Mouse (Mus musculus): ENCODE measurements around the gene Gm11492. TPM values are rescaled to one million over a fixed set of nuclear protein-coding genes. Genes with fewer than 3 reads are reported as not detected.

The Gm11492 gene
- polyA plus RNA-seq, 1 experiment = not detected

GRCm38 (mm10) chr11:87592713-87593598 is 26.5 kb downstream of the Gm11492 start:
- peaks cover 10% of the 10 kb centered on the region for H3K79me3 ChIP-seq (ENCODE audit: low read depth)
- peak overlapping the region; percentile 41 for H3K4me3 ChIP-seq (ENCODE audit: insufficient read depth, poor library complexity, severe bottlenecking)
- no peak for TF ChIP-seq CEBPB (IDR thresholded peaks at IDR 0.05; ENCODE audit: low read depth)
- TF ChIP-seq CTCF (IDR thresholded peaks at IDR 0.05; ENCODE audit: control insufficient read depth, insufficient read depth, insufficient read length) = no peak
- no peak for TF ChIP-seq MAX (IDR thresholded peaks at IDR 0.05)
- TF ChIP-seq FOSL1 (IDR thresholded peaks at IDR 0.05; ENCODE audit: insufficient read depth, low read length, poor library complexity, severe bottlenecking) = no peak
- TF ChIP-seq MYOD1 (IDR thresholded peaks at IDR 0.05; ENCODE audit: control insufficient read depth, insufficient read length, low read depth) = no peak
- TF ChIP-seq MYOG (IDR thresholded peaks at IDR 0.05; ENCODE audit: control insufficient read depth, extremely low read depth, insufficient read length) = no peak
- no peak for TF ChIP-seq USF1 (IDR thresholded peaks at IDR 0.05; ENCODE audit: low read depth)
- peak overlapping the region; percentile 55 for H3ac ChIP-seq (ENCODE audit: control insufficient read depth, insufficient read length, low read depth)
- H3K36me3 ChIP-seq (ENCODE audit: control insufficient read depth, insufficient read depth) = peaks cover 14% of the 10 kb centered on the region
- H3K27me3 ChIP-seq (ENCODE audit: control insufficient read depth, insufficient read depth, insufficient read length) = no peaks in the 10 kb centered on the region
- peaks cover 42% of the 10 kb centered on the region for H3K79me2 ChIP-seq (ENCODE audit: control insufficient read depth, insufficient read depth)

GRCm38 (mm10) chr11:87595327-87595841 is 28.9 kb downstream of the Gm11492 start:
- TF ChIP-seq MAX (IDR thresholded peaks at IDR 0.05) (no peak), FOSL1 (IDR thresholded peaks at IDR 0.05; ENCODE audit: insufficient read depth, low read length, poor library complexity, severe bottlenecking) (no peak), MYOG (IDR thresholded peaks at IDR 0.05; ENCODE audit: control insufficient read depth, extremely low read depth, insufficient read length) (no peak), CTCF (IDR thresholded peaks at IDR 0.05; ENCODE audit: control insufficient read depth, insufficient read depth, insufficient read length) (no peak), CEBPB (IDR thresholded peaks at IDR 0.05; ENCODE audit: low read depth) (no peak), MYOD1 (IDR thresholded peaks at IDR 0.05; ENCODE audit: control insufficient read depth, insufficient read length, low read depth) (no peak), USF1 (IDR thresholded peaks at IDR 0.05; ENCODE audit: low read depth) (no peak)
- H3K36me3 ChIP-seq (ENCODE audit: control insufficient read depth, insufficient read depth) = peaks cover 39% of the 10 kb centered on the region
- no peaks in the 10 kb centered on the region for H3K27me3 ChIP-seq (ENCODE audit: control insufficient read depth, insufficient read depth, insufficient read length)
- H3K4me3 ChIP-seq (ENCODE audit: insufficient read depth, poor library complexity, severe bottlenecking) = peak overlapping the region; percentile 64
- peaks cover 11% of the 10 kb centered on the region for H3K79me3 ChIP-seq (ENCODE audit: low read depth)
- H3K79me2 ChIP-seq (ENCODE audit: control insufficient read depth, insufficient read depth) = peaks cover 39% of the 10 kb centered on the region
- peak overlapping the region; percentile 96 for H3ac ChIP-seq (ENCODE audit: control insufficient read depth, insufficient read length, low read depth)

GRCm38 (mm10) chr11:87595976-87596375 is 29.5 kb downstream of the Gm11492 start:
- Histone ChIP-seq H3K4me3 (ENCODE audit: insufficient read depth, poor library complexity, severe bottlenecking) (peak overlapping the region; percentile 64), H3K36me3 (ENCODE audit: control insufficient read depth, insufficient read depth) (peaks cover 43% of the 10 kb centered on the region), H3K79me2 (ENCODE audit: control insufficient read depth, insufficient read depth) (peaks cover 33% of the 10 kb centered on the region), H3K79me3 (ENCODE audit: low read depth) (peaks cover 11% of the 10 kb centered on the region), H3ac (ENCODE audit: control insufficient read depth, insufficient read length, low read depth) (peak overlapping the region; percentile 96), H3K27me3 (ENCODE audit: control insufficient read depth, insufficient read depth, insufficient read length) (no peaks in the 10 kb centered on the region)
- TF ChIP-seq CTCF (IDR thresholded peaks at IDR 0.05; ENCODE audit: control insufficient read depth, insufficient read depth, insufficient read length) = no peak
- no peak for TF ChIP-seq FOSL1 (IDR thresholded peaks at IDR 0.05; ENCODE audit: insufficient read depth, low read length, poor library complexity, severe bottlenecking)
- no peak for TF ChIP-seq MYOD1 (IDR thresholded peaks at IDR 0.05; ENCODE audit: control insufficient read depth, insufficient read length, low read depth)
- no peak for TF ChIP-seq MYOG (IDR thresholded peaks at IDR 0.05; ENCODE audit: control insufficient read depth, extremely low read depth, insufficient read length)
- no peak for TF ChIP-seq CEBPB (IDR thresholded peaks at IDR 0.05; ENCODE audit: low read depth)
- no peak for TF ChIP-seq USF1 (IDR thresholded peaks at IDR 0.05; ENCODE audit: low read depth)

GRCm38 (mm10) chr11:87596492-87596891 is 30.0 kb downstream of the Gm11492 start:
- H3ac ChIP-seq (ENCODE audit: control insufficient read depth, insufficient read length, low read depth) = no peak overlapping the region
- H3K79me2 ChIP-seq (ENCODE audit: control insufficient read depth, insufficient read depth) = peaks cover 30% of the 10 kb centered on the region
- H3K27me3 ChIP-seq (ENCODE audit: control insufficient read depth, insufficient read depth, insufficient read length) = no peaks in the 10 kb centered on the region
- peaks cover 11% of the 10 kb centered on the region for H3K79me3 ChIP-seq (ENCODE audit: low read depth)
- peak overlapping the region; percentile 64 for H3K4me3 ChIP-seq (ENCODE audit: insufficient read depth, poor library complexity, severe bottlenecking)
- TF ChIP-seq CTCF (IDR thresholded peaks at IDR 0.05; ENCODE audit: control insufficient read depth, insufficient read depth, insufficient read length) = no peak
- no peak for TF ChIP-seq MYOG (IDR thresholded peaks at IDR 0.05; ENCODE audit: control insufficient read depth, extremely low read depth, insufficient read length)
- no peak for TF ChIP-seq MYOD1 (IDR thresholded peaks at IDR 0.05; ENCODE audit: control insufficient read depth, insufficient read length, low read depth)
- no peak for TF ChIP-seq MAX (IDR thresholded peaks at IDR 0.05)
- no peak for TF ChIP-seq USF1 (IDR thresholded peaks at IDR 0.05; ENCODE audit: low read depth)
- no peak for TF ChIP-seq CEBPB (IDR thresholded peaks at IDR 0.05; ENCODE audit: low read depth)
- TF ChIP-seq FOSL1 (IDR thresholded peaks at IDR 0.05; ENCODE audit: insufficient read depth, low read length, poor library complexity, severe bottlenecking) = no peak
- H3K36me3 ChIP-seq (ENCODE audit: control insufficient read depth, insufficient read depth) = peaks cover 48% of the 10 kb centered on the region

- peaks cover 11% of the 10 kb centered on the region for H3K79me3 ChIP-seq (ENCODE audit: low read depth)
- no peaks in the 10 kb centered on the region for H3K27me3 ChIP-seq (ENCODE audit: control insufficient read depth, insufficient read depth, insufficient read length)
- TF ChIP-seq USF1 (IDR thresholded peaks at IDR 0.05; ENCODE audit: low read depth) = no peak
- no peak for TF ChIP-seq FOSL1 (IDR thresholded peaks at IDR 0.05; ENCODE audit: insufficient read depth, low read length, poor library complexity, severe bottlenecking)
- no peak for TF ChIP-seq MYOG (IDR thresholded peaks at IDR 0.05; ENCODE audit: control insufficient read depth, extremely low read depth, insufficient read length)
- no peak for TF ChIP-seq CTCF (IDR thresholded peaks at IDR 0.05; ENCODE audit: control insufficient read depth, insufficient read depth, insufficient read length)
- TF ChIP-seq MAX (IDR thresholded peaks at IDR 0.05) = no peak
- TF ChIP-seq CEBPB (IDR thresholded peaks at IDR 0.05; ENCODE audit: low read depth) = no peak
- no peak for TF ChIP-seq MYOD1 (IDR thresholded peaks at IDR 0.05; ENCODE audit: control insufficient read depth, insufficient read length, low read depth)
- H3K79me2 ChIP-seq (ENCODE audit: control insufficient read depth, insufficient read depth) = peaks cover 30% of the 10 kb centered on the region
- H3K36me3 ChIP-seq (ENCODE audit: control insufficient read depth, insufficient read depth) = peaks cover 54% of the 10 kb centered on the region
- no peak overlapping the region for H3ac ChIP-seq (ENCODE audit: control insufficient read depth, insufficient read length, low read depth)
- H3K4me3 ChIP-seq (ENCODE audit: insufficient read depth, poor library complexity, severe bottlenecking) = no peak overlapping the region
Measured at GRCm38 (mm10) chr11:87597061-87597460, 30.6 kb downstream of the Gm11492 start.
